Mouse (Mus musculus): ENCODE measurements at regions not wholly inside any gene's neighbourhood (a gene's known extent, or its start where the extent isn't known, plus 50 kb on each side); places are given as distances from the start of the nearest gene placed in this dataset.

GRCm38 (mm10) chr5:91722403-91722802, 205.0 kb downstream of the Parm1 start:
- no peak for DNase-seq
- intact Hi-C loops (cut with DNase I; ENCODE audit: low total_unique reads), result no loop called here

GRCm38 (mm10) chr5:91721231-91722096, 204.0 kb downstream of the Parm1 start:
- no peak for DNase-seq
- intact Hi-C loops (cut with DNase I; ENCODE audit: low total_unique reads), result no loop called here

- intact Hi-C loops (cut with DNase I; ENCODE audit: low total_unique reads), result no loop called here
- no peak for DNase-seq
Observed at GRCm38 (mm10) chr5:91713020-91713419, 195.6 kb downstream of the Parm1 start.

GRCm38 (mm10) chr5:91709494-91710286, 192.3 kb downstream of the Parm1 start:
- no peak for DNase-seq
- intact Hi-C loops (cut with DNase I; ENCODE audit: low total_unique reads), result no loop called here

- intact Hi-C loops (cut with DNase I; ENCODE audit: low total_unique reads), result no loop called here
- DNase-seq, result no peak
Observed at GRCm38 (mm10) chr5:91708149-91708548, 190.7 kb downstream of the Parm1 start.

GRCm38 (mm10) chr5:91697075-91697474, 179.7 kb downstream of the Parm1 start:
- intact Hi-C loops (cut with DNase I; ENCODE audit: low total_unique reads), result no loop called here

GRCm38 (mm10) chr5:91696532-91696931, 179.1 kb downstream of the Parm1 start:
- intact Hi-C loops (cut with DNase I; ENCODE audit: low total_unique reads), result no loop called here
- no peak for DNase-seq

More at GRCm38 (mm10) chr5:91697075-91697474, 179.7 kb downstream of the Parm1 start:
- DNase-seq, result no peak

- no peak for DNase-seq
- intact Hi-C loops (cut with DNase I; ENCODE audit: low total_unique reads), result no loop called here
Observed at GRCm38 (mm10) chr5:91695632-91696031, 178.2 kb downstream of the Parm1 start.

- intact Hi-C loops (cut with DNase I; ENCODE audit: low total_unique reads), result no loop called here
- DNase-seq, result no peak
Observed at GRCm38 (mm10) chr5:91693277-91693676, 175.9 kb downstream of the Parm1 start.

GRCm38 (mm10) chr5:91692292-91692691, 174.9 kb downstream of the Parm1 start:
- intact Hi-C loops (cut with DNase I; ENCODE audit: low total_unique reads), result no loop called here
- DNase-seq, result no peak

- intact Hi-C loops (cut with DNase I; ENCODE audit: low total_unique reads), result no loop called here
- no peak for DNase-seq
Observed at GRCm38 (mm10) chr5:91678727-91679126, 161.3 kb downstream of the Parm1 start.

All from gastrocnemius, postnatal 14 days (tissue).